Mouse (Mus musculus) MEL (cell line): ENCODE data around the gene Gm20388. TPM values are rescaled to one million over a fixed set of nuclear protein-coding genes. Genes with fewer than 3 reads are reported as not detected.

Experiments
- DNase-seq: peaks from one replicate; pipeline ENCODE4 v3.0.0; 2011; ENCODE audit warnings: low read depth, low spot score
- H3K27ac ChIP-seq: 2 replicates; pipeline ENCODE4 v1.5.1; 2012; ENCODE audit warnings: low read depth, mild to moderate bottlenecking, control low read depth, low read length, moderate library complexity; ENCODE audit not compliant: control insufficient read depth
- H3K27me3 ChIP-seq, 2 experiments: fragments of 150-350 bp in 1 of 2; sonication (generic) in 1 of 2; 2 replicates each; pipeline ENCODE4 v1.6.1; 2012; ENCODE audit warnings: low read length in 2 of 2, mild to moderate bottlenecking in 2 of 2, improper control_type of control experiment in 1 of 2, moderate library complexity in 1 of 2; ENCODE audit not compliant: insufficient read depth in 2 of 2, control insufficient read depth in 1 of 2
- H3K36me3 ChIP-seq, 2 experiments: 2 replicates each; pipeline ENCODE4 v1.6.1; 2012 to 2014; ENCODE audit warnings: low read length in 2 of 2, improper control_type of control experiment in 1 of 2, inconsistent platforms in 1 of 2, mild to moderate bottlenecking in 1 of 2; ENCODE audit not compliant: insufficient read depth in 2 of 2, control insufficient read depth in 1 of 2
- H3K4me1 ChIP-seq, 2 experiments: fragments of 150-350 bp in 1 of 2; sonication (generic) in 1 of 2; 2 replicates each; pipeline ENCODE4 v1.6.1; 2012; ENCODE audit warnings: low read length in 2 of 2, improper control_type of control experiment in 1 of 2, mild to moderate bottlenecking in 1 of 2; ENCODE audit not compliant: insufficient read depth in 2 of 2, control insufficient read depth in 1 of 2
- H3K4me3 ChIP-seq, 2 experiments: fragments of 150-350 bp in 1 of 2; sonication (generic) in 1 of 2; 2 replicates each; pipeline ENCODE4 v1.5.1; 2012; ENCODE audit warnings: low read depth in 2 of 2, low read length in 2 of 2, mild to moderate bottlenecking in 2 of 2, moderate library complexity in 2 of 2, control low read depth in 1 of 2, improper control_type of control experiment in 1 of 2; ENCODE audit not compliant: control insufficient read depth in 1 of 2, insufficient read depth in 1 of 2
- H3K79me2 ChIP-seq: 2 replicates; pipeline ENCODE4 v1.6.1; 2012; ENCODE audit warnings: mild to moderate bottlenecking, low read length, moderate library complexity; ENCODE audit not compliant: control insufficient read depth, poor library complexity, insufficient read depth
- H3K9ac ChIP-seq: 2 replicates; pipeline ENCODE4 v1.6.1; 2012; ENCODE audit warnings: low read depth, mild to moderate bottlenecking, control low read depth, low read length, moderate library complexity; ENCODE audit not compliant: control insufficient read depth, poor library complexity, severe bottlenecking
- H3K9me3 ChIP-seq: fragments of 150-350 bp; sonication (generic); replicated peaks from 2 replicates; pipeline ENCODE4 v1.6.1; 2012; ENCODE audit warnings: mild to moderate bottlenecking, low read length, improper control_type of control experiment, moderate library complexity; ENCODE audit not compliant: insufficient read depth
- BHLHE40 ChIP-seq: IDR thresholded peaks from 2 replicates; pipeline ENCODE4 v1.6.1; 2012; ENCODE audit warnings: low read depth, mild to moderate bottlenecking, inconsistent platforms, low read length, improper control_type of control experiment, borderline replicate concordance
- CHD2 ChIP-seq: IDR thresholded peaks from 2 replicates; pipeline ENCODE4 v1.6.1; 2011; ENCODE audit warnings: low read length, improper control_type of control experiment
- CTCF ChIP-seq, 3 experiments: IDR thresholded peaks in 2 of 3; conservative IDR thresholded peaks in 1 of 3; 2 replicates each; pipeline ENCODE4 v1.5.1; 2011 to 2012; ENCODE audit warnings: low read length in 3 of 3, low read depth in 2 of 3, mild to moderate bottlenecking in 2 of 3, improper control_type of control experiment in 1 of 3, inconsistent platforms in 1 of 3, mixed read lengths in 1 of 3, moderate library complexity in 1 of 3; ENCODE audit not compliant: control insufficient read depth in 1 of 3, insufficient read depth in 1 of 3, poor library complexity in 1 of 3, severe bottlenecking in 1 of 3
- E2F4 ChIP-seq: IDR thresholded peaks from 2 replicates; pipeline ENCODE4 v1.6.1; 2011; ENCODE audit warnings: low read depth, low read length, improper control_type of control experiment, borderline replicate concordance
- EP300 ChIP-seq, 2 experiments: IDR thresholded peaks; 2 replicates each; pipeline ENCODE4 v1.6.1; 2011; ENCODE audit warnings: improper control_type of control experiment in 2 of 2, low read length in 2 of 2, low read depth in 1 of 2, mild to moderate bottlenecking in 1 of 2
- ETS1 ChIP-seq: IDR thresholded peaks from 2 replicates; pipeline ENCODE4 v1.6.1; 2012; ENCODE audit warnings: low read depth, mild to moderate bottlenecking, inconsistent platforms, low read length, improper control_type of control experiment, moderate library complexity
- GABPA ChIP-seq: IDR thresholded peaks from 2 replicates; pipeline ENCODE4 v1.6.1; 2012; ENCODE audit warnings: low read depth, mild to moderate bottlenecking, inconsistent platforms, low read length, improper control_type of control experiment, moderate library complexity
- GATA1 ChIP-seq: IDR thresholded peaks from 2 replicates; pipeline ENCODE4 v1.6.1; 2011; ENCODE audit warnings: low read depth, low read length, improper control_type of control experiment
- HCFC1 ChIP-seq: IDR thresholded peaks from 2 replicates; pipeline ENCODE4 v1.6.1; 2012; ENCODE audit warnings: low read depth, mild to moderate bottlenecking, inconsistent platforms, low read length, improper control_type of control experiment, moderate library complexity
- KAT2A ChIP-seq: conservative IDR thresholded peaks from 2 replicates; pipeline ENCODE4 v1.6.1; 2012; ENCODE audit warnings: low read depth, low read length, improper control_type of control experiment, inconsistent platforms
- MAFK ChIP-seq: IDR thresholded peaks from 2 replicates; pipeline ENCODE4 v1.6.1; 2011; ENCODE audit warnings: low read depth, mild to moderate bottlenecking, low read length, improper control_type of control experiment, borderline replicate concordance
- MAZ ChIP-seq: IDR thresholded peaks from 2 replicates; pipeline ENCODE4 v1.6.1; 2012; ENCODE audit warnings: low read depth, mild to moderate bottlenecking, inconsistent platforms, low read length, improper control_type of control experiment
- MXI1 ChIP-seq: IDR thresholded peaks from 2 replicates; pipeline ENCODE4 v1.6.1; 2011; ENCODE audit warnings: mild to moderate bottlenecking, low read depth, low read length, improper control_type of control experiment
- MYB ChIP-seq: IDR thresholded peaks from 2 replicates; pipeline ENCODE4 v1.6.1; 2011; ENCODE audit warnings: mild to moderate bottlenecking, low read depth, low read length, improper control_type of control experiment
- NELFE ChIP-seq: IDR thresholded peaks from 2 replicates; pipeline ENCODE4 v1.6.1; 2011; ENCODE audit warnings: low read depth, low read length, improper control_type of control experiment
- NRF1 ChIP-seq: IDR thresholded peaks from 2 replicates; pipeline ENCODE4 v1.6.1; 2014; ENCODE audit warnings: low read depth, mild to moderate bottlenecking, inconsistent platforms, low read length, improper control_type of control experiment, moderate library complexity; ENCODE audit not compliant: poor library complexity, insufficient read depth, severe bottlenecking
- POLR2A ChIP-seq, 2 experiments: IDR thresholded peaks; 2 replicates each; pipeline ENCODE4 v1.6.1; 2011 to 2012; ENCODE audit warnings: low read length in 2 of 2, mild to moderate bottlenecking in 2 of 2, control low read depth in 1 of 2, improper control_type of control experiment in 1 of 2, low read depth in 1 of 2, moderate library complexity in 1 of 2; ENCODE audit not compliant: control insufficient read depth in 1 of 2, insufficient read depth in 1 of 2, poor library complexity in 1 of 2
- POLR2AphosphoS2 ChIP-seq: IDR thresholded peaks from 2 replicates; pipeline ENCODE4 v1.6.1; 2011; ENCODE audit warnings: low read length, improper control_type of control experiment
- POLR2AphosphoS5 ChIP-seq: IDR thresholded peaks from 2 replicates; pipeline ENCODE4 v1.6.1; 2012; ENCODE audit warnings: low read depth, borderline replicate concordance, mild to moderate bottlenecking, inconsistent platforms, low read length, moderate library complexity, mixed read lengths
- RCOR1 ChIP-seq: IDR thresholded peaks from 2 replicates; pipeline ENCODE4 v1.6.1; 2012; ENCODE audit warnings: low read depth, mild to moderate bottlenecking, inconsistent platforms, low read length, improper control_type of control experiment
- SIN3A ChIP-seq: IDR thresholded peaks from 2 replicates; pipeline ENCODE4 v1.6.1; 2012; ENCODE audit warnings: low read length, improper control_type of control experiment, inconsistent platforms
- TAL1 ChIP-seq: IDR thresholded peaks from 2 replicates; pipeline ENCODE4 v1.6.1; 2012; ENCODE audit warnings: mild to moderate bottlenecking, inconsistent platforms, low read length, moderate library complexity, mixed read lengths
- TBP ChIP-seq: IDR thresholded peaks from 2 replicates; pipeline ENCODE4 v1.8.0; 2011; ENCODE audit warnings: low read depth, low read length, improper control_type of control experiment
- TCF12 ChIP-seq: IDR thresholded peaks from 2 replicates; pipeline ENCODE4 v1.6.1; 2014; ENCODE audit warnings: low read depth, mild to moderate bottlenecking, inconsistent platforms, low read length, improper control_type of control experiment, moderate library complexity
- UBTF ChIP-seq: IDR thresholded peaks from 2 replicates; pipeline ENCODE4 v1.6.1; 2012; ENCODE audit warnings: low read depth, mild to moderate bottlenecking, inconsistent platforms, low read length, improper control_type of control experiment, moderate library complexity, borderline replicate concordance; ENCODE audit not compliant: insufficient read depth
- ZC3H11A ChIP-seq: IDR thresholded peaks from 2 replicates; pipeline ENCODE4 v1.6.1; 2012; ENCODE audit warnings: low read depth, mild to moderate bottlenecking, inconsistent platforms, low read length, improper control_type of control experiment
- ZMIZ1 ChIP-seq: IDR thresholded peaks from 2 replicates; pipeline ENCODE4 v1.6.1; 2012; ENCODE audit warnings: low read depth, mild to moderate bottlenecking, inconsistent platforms, low read length, improper control_type of control experiment, moderate library complexity
- ZNF384 ChIP-seq: IDR thresholded peaks from 2 replicates; pipeline ENCODE4 v1.6.1; 2012; ENCODE audit warnings: low read depth, mild to moderate bottlenecking, inconsistent platforms, low read length, improper control_type of control experiment
- polyA plus RNA-seq, 2 experiments: library from polyadenylated mRNA; stranded (reverse) in 1 of 2; unstranded in 1 of 2; fragments of >175 nt in 1 of 2; fragments of >200 nt in 1 of 2; gene quantifications; 2 replicates each; pipeline versions ENCODE4 v1.2.1 to v1.2.4; 2012; ENCODE audit warnings: low replicate concordance in 2 of 2, low read depth in 1 of 2; ENCODE audit not compliant: insufficient read length in 2 of 2, insufficient read depth in 1 of 2, missing spikeins in 1 of 2
- total RNA-seq: library from RNA; depleted of rRNA; stranded (reverse); fragments of 300-350 nt; gene quantifications from 2 replicates; pipeline ENCODE4 v1.2.3, GENCODE M21; 2012

Gm20388 gene
- total and polyA plus RNA-seq, 3 experiments, result 11.1 to 17.8 TPM; not detected in 1

GRCm38 (mm10) chr8:120336087-120336380, 425.4 kb downstream of the Gm20388 start:
- TF ChIP-seq ZC3H11A (peak; percentile 10; the same call in 1 of the 2 replicates), TAL1 (peak; percentile 65), NRF1 (no peak), MXI1 (no peak), GATA1 (peak; percentile 66), EP300 (IDR thresholded peaks at IDR 0.05; ENCODE audit: low read depth in 1 of 2, low read length in 2 of 2) (peak; percentile 45 to 83), ETS1 (peak; percentile 46; the same call in 1 of the 2 replicates), MAZ (0 out of 2 replicates have a peak, but pooled peaks have one; percentile 11), NELFE (0 out of 2 replicates have a peak, but pooled peaks have one; percentile 45), TCF12 (peak; percentile 73), BHLHE40 (0 out of 2 replicates have a peak, but pooled peaks have one; percentile 18), SIN3A (no peak), TBP (peak; percentile 48; the same call in 1 of the 2 replicates), POLR2A (IDR thresholded peaks at IDR 0.05; ENCODE audit: control insufficient read depth in 1 of 2, insufficient read depth in 1 of 2, low read depth in 1 of 2, low read length in 2 of 2, poor library complexity in 1 of 2) (peak in 1 of 2 experiments; percentile 53; a peak in 1 of 4 replicates), ZMIZ1 (0 out of 2 replicates have a peak, but pooled peaks have one; percentile 31)
- Histone ChIP-seq H3K9me3 (no peaks in the 10 kb centered on the region), H3K9ac (peak overlapping the region; percentile 80), H3K4me1 (peaks cover 4 to 32% of the 10 kb centered on the region in 2 experiments; a peak in 3 of 4 replicates), H3K79me2 (peaks cover 7% of the 10 kb centered on the region), H3K36me3 (peaks cover 0 to 12% of the 10 kb centered on the region in 2 experiments; a peak in 2 of 4 replicates), H3K27ac (peak overlapping the region; percentile 96), H3K4me3 (peak overlapping the region; percentile 60 to 84), H3K27me3 (no peaks in the 10 kb centered on the region)
- DNase-seq, result peak; percentile 72

GRCm38 (mm10) chr8:120336909-120337555, 426.4 kb downstream of the Gm20388 start:
- Histone ChIP-seq H3K9me3 (no peaks in the 10 kb centered on the region), H3K79me2 (peaks cover 5% of the 10 kb centered on the region; the same call in 1 of the 2 replicates), H3K4me1 (peaks cover 10 to 30% of the 10 kb centered on the region in 2 experiments), H3K27ac (peak overlapping the region; percentile 96), H3K27me3 (no peaks in the 10 kb centered on the region), H3K9ac (peak overlapping the region; percentile 80), H3K4me3 (peak overlapping the region; percentile 60 to 84), H3K36me3 (peaks cover 0 to 14% of the 10 kb centered on the region in 2 experiments; a peak in 2 of 4 replicates)
- DNase-seq, result peak; percentile 85
- TF ChIP-seq ZNF384 (no peak), MXI1 (peak; percentile 79), CTCF (IDR thresholded peaks at IDR 0.05 in 2 of 3, conservative IDR thresholded peaks at IDR 0.05 in 1 of 3; ENCODE audit: control insufficient read depth in 1 of 3, insufficient read depth in 1 of 3, low read depth in 2 of 3, low read length in 3 of 3, poor library complexity in 1 of 3, severe bottlenecking in 1 of 3) (no peak), POLR2A (IDR thresholded peaks at IDR 0.05; ENCODE audit: control insufficient read depth in 1 of 2, insufficient read depth in 1 of 2, low read depth in 1 of 2, low read length in 2 of 2, poor library complexity in 1 of 2) (peak; percentile 35 to 61; a peak in 2 of 4 replicates), HCFC1 (0 out of 2 replicates have a peak, but pooled peaks have one; percentile 41), MAFK (no peak), TCF12 (peak; percentile 55; the same call in 1 of the 2 replicates), TBP (peak; percentile 79; the same call in 1 of the 2 replicates), ZC3H11A (no peak), CHD2 (no peak), MYB (no peak), E2F4 (no peak), RCOR1 (0 out of 2 replicates have a peak, but pooled peaks have one; percentile 20), SIN3A (peak; percentile 72; the same call in 1 of the 2 replicates), POLR2AphosphoS5 (no peak), UBTF (no peak), POLR2AphosphoS2 (0 out of 2 replicates have a peak, but pooled peaks have one; percentile 33), GABPA (no peak), KAT2A (no peak), ETS1 (no peak; the same call in 1 of the 2 replicates)
